Mouse (Mus musculus) spleen, postnatal 0 days (tissue): Measurements from ENCODE around the gene Olfr1254. TPM values are rescaled to one million over a fixed set of nuclear protein-coding genes. Genes with fewer than 3 reads are reported as not detected.

ENCODE experiments used
- polyA plus RNA-seq: library from polyadenylated mRNA; unstranded; fragments of >200 nt; fragmentation: Nextera tagmentation; extraction: Ambion mirVana; gene quantifications from 2 replicates; pipeline ENCODE4 v1.2.1, GENCODE M21; 2015

Olfr1254 gene
- not detected in 2 replicates for polyA plus RNA-seq

GRCm38 (mm10) chr2:89793519-89793918, at the start of gene Olfr1254:
Gene Olfr1254 (minus strand): TSS chr2:89793619.

GRCm38 (mm10) chr2:89841455-89841854, 48.0 kb upstream of the Olfr1254 start, which contains the start of gene Olfr1256:
Gene Olfr1256 (minus strand): TSS chr2:89841555.

GRCm38 (mm10) chr2:89811751-89812150, 18.3 kb upstream of the Olfr1254 start, which contains the start of gene Olfr1255:
Gene Olfr1255 (plus strand): TSS chr2:89812051.

GRCm38 (mm10) chr2:89756990-89757389, 36.4 kb downstream of the Olfr1254 start, which contains the start of gene Olfr1253:
Gene Olfr1253 (minus strand): TSS chr2:89757090.

Other genes with a start within 250 kb of the Olfr1254 start
- gene Olfr1245, start 215.2 kb downstream of the Olfr1254 start, polyA plus RNA-seq = not detected in 2 replicates
- not detected in 2 replicates for gene Olfr1246, start 200.5 kb downstream of the Olfr1254 start, polyA plus RNA-seq
- not detected in 2 replicates for gene Olfr1247, start 179.5 kb downstream of the Olfr1254 start, polyA plus RNA-seq
- gene Olfr1248, start 175.4 kb downstream of the Olfr1254 start, polyA plus RNA-seq = not detected in 2 replicates
- not detected in 2 replicates for gene Olfr1249, start 158.6 kb downstream of the Olfr1254 start, polyA plus RNA-seq
- not detected in 2 replicates for gene Olfr1250, start 132.2 kb downstream of the Olfr1254 start, polyA plus RNA-seq
- not detected in 2 replicates for gene Olfr1251, start 121.7 kb downstream of the Olfr1254 start, polyA plus RNA-seq
- not detected in 2 replicates for gene Olfr1252, start 68.6 kb downstream of the Olfr1254 start, polyA plus RNA-seq
- gene Olfr1253, start 36.5 kb downstream of the Olfr1254 start, polyA plus RNA-seq = not detected in 2 replicates
- gene Olfr1255, start 18.4 kb upstream of the Olfr1254 start, polyA plus RNA-seq = not detected in 2 replicates
- gene Olfr1256, start 47.9 kb upstream of the Olfr1254 start, polyA plus RNA-seq = not detected in 2 replicates
- not detected in 2 replicates for gene Olfr48, start 54.6 kb upstream of the Olfr1254 start, polyA plus RNA-seq
- not detected in 2 replicates for gene Olfr1257, start 84.8 kb upstream of the Olfr1254 start, polyA plus RNA-seq
- gene Olfr1258, start 133.7 kb upstream of the Olfr1254 start, polyA plus RNA-seq = not detected in 2 replicates
- not detected in 2 replicates for gene Olfr1259, start 155.0 kb upstream of the Olfr1254 start, polyA plus RNA-seq
- gene Olfr1260, start 180.7 kb upstream of the Olfr1254 start, polyA plus RNA-seq = not detected in 2 replicates
- gene Olfr1261, start 197.6 kb upstream of the Olfr1254 start, polyA plus RNA-seq = not detected in 2 replicates
- gene Olfr1262, start 206.5 kb upstream of the Olfr1254 start, polyA plus RNA-seq = not detected in 2 replicates
- gene Olfr1263, start 218.5 kb upstream of the Olfr1254 start, polyA plus RNA-seq = not detected in 2 replicates
- gene Olfr1264, start 232.0 kb upstream of the Olfr1254 start, polyA plus RNA-seq = not detected in 2 replicates
- gene Olfr1265, start 241.7 kb upstream of the Olfr1254 start, polyA plus RNA-seq = not detected in 2 replicates